Mouse (Mus musculus): ENCODE data around the gene Clasp1. TPM values are rescaled to one million over a fixed set of nuclear protein-coding genes. Genes with fewer than 3 reads are reported as not detected.

The Clasp1 gene
- polyA plus RNA-seq, 1 experiment from 2014 or later, result 98.6 TPM

- Histone ChIP-seq H3K9ac (ENCODE audit: low read length) (no peak overlapping the region), H3K4me2 (ENCODE audit: low read depth) (no peak overlapping the region), H3K36me3 (ENCODE audit: control insufficient read depth, insufficient read depth, low read length) (peaks cover 19% of the 10 kb centered on the region), H3K4me1 (ENCODE audit: control insufficient read depth, insufficient read depth, low read length) (no peaks in the 10 kb centered on the region), H3K9me3 (ENCODE audit: control insufficient read depth, low read length) (no peaks in the 10 kb centered on the region), H3K27ac (ENCODE audit: low read depth, low read length) (no peak overlapping the region), H3K4me3 (ENCODE audit: low read depth, low read length) (no peak overlapping the region), H3K27me3 (ENCODE audit: control insufficient read depth, insufficient read depth, low read length) (no peaks in the 10 kb centered on the region)
- WGBS, result 94% methylated on average over 7 of the region's 7 CpGs
- no peak for DNase-seq (ENCODE audit: low spot score)
- no peak for ATAC-seq (ENCODE audit: insufficient read depth, low FRiP score, low TSS enrichment)
Observed at GRCm38 (mm10) chr1:118542880-118543279, 154.0 kb downstream of the Clasp1 start.

- no peak overlapping the region for H3K27ac ChIP-seq (ENCODE audit: low read depth, low read length)
- no peak overlapping the region for H3K4me2 ChIP-seq (ENCODE audit: low read depth)
- no peak overlapping the region for H3K4me3 ChIP-seq (ENCODE audit: low read depth, low read length)
- no peak for DNase-seq (ENCODE audit: low spot score)
- no peaks in the 10 kb centered on the region for H3K4me1 ChIP-seq (ENCODE audit: control insufficient read depth, insufficient read depth, low read length)
- WGBS, result 93% methylated on average over 5 of the region's 5 CpGs
- no peaks in the 10 kb centered on the region for H3K27me3 ChIP-seq (ENCODE audit: control insufficient read depth, insufficient read depth, low read length)
- H3K9ac ChIP-seq (ENCODE audit: low read length), result no peak overlapping the region
- ATAC-seq (ENCODE audit: insufficient read depth, low FRiP score, low TSS enrichment), result no peak
- no peaks in the 10 kb centered on the region for H3K9me3 ChIP-seq (ENCODE audit: control insufficient read depth, low read length)
- peaks cover 14% of the 10 kb centered on the region for H3K36me3 ChIP-seq (ENCODE audit: control insufficient read depth, insufficient read depth, low read length)
Observed at GRCm38 (mm10) chr1:118548769-118549168, 159.9 kb downstream of the Clasp1 start.

GRCm38 (mm10) chr1:118551152-118551551, 162.3 kb downstream of the Clasp1 start:
- Histone ChIP-seq H3K4me2 (ENCODE audit: low read depth) (no peak overlapping the region), H3K4me3 (ENCODE audit: low read depth, low read length) (no peak overlapping the region), H3K27me3 (ENCODE audit: control insufficient read depth, insufficient read depth, low read length) (no peaks in the 10 kb centered on the region), H3K36me3 (ENCODE audit: control insufficient read depth, insufficient read depth, low read length) (peaks cover 17% of the 10 kb centered on the region), H3K27ac (ENCODE audit: low read depth, low read length) (no peak overlapping the region), H3K9me3 (ENCODE audit: control insufficient read depth, low read length) (no peaks in the 10 kb centered on the region), H3K9ac (ENCODE audit: low read length) (no peak overlapping the region), H3K4me1 (ENCODE audit: control insufficient read depth, insufficient read depth, low read length) (no peaks in the 10 kb centered on the region)
- WGBS, result 92% methylated on average over 5 of the region's 5 CpGs
- ATAC-seq (ENCODE audit: insufficient read depth, low FRiP score, low TSS enrichment) (no peak), DNase-seq (ENCODE audit: low spot score) (no peak)

GRCm38 (mm10) chr1:118552071-118552470, 163.2 kb downstream of the Clasp1 start:
- Histone ChIP-seq H3K9me3 (ENCODE audit: control insufficient read depth, low read length) (no peaks in the 10 kb centered on the region), H3K36me3 (ENCODE audit: control insufficient read depth, insufficient read depth, low read length) (peaks cover 15% of the 10 kb centered on the region), H3K9ac (ENCODE audit: low read length) (no peak overlapping the region), H3K4me2 (ENCODE audit: low read depth) (no peak overlapping the region), H3K4me3 (ENCODE audit: low read depth, low read length) (no peak overlapping the region), H3K27me3 (ENCODE audit: control insufficient read depth, insufficient read depth, low read length) (no peaks in the 10 kb centered on the region), H3K4me1 (ENCODE audit: control insufficient read depth, insufficient read depth, low read length) (no peaks in the 10 kb centered on the region), H3K27ac (ENCODE audit: low read depth, low read length) (no peak overlapping the region)
- 87% methylated on average over 4 of the region's 4 CpGs for whole genome bisulfite sequencing
- ATAC-seq (ENCODE audit: insufficient read depth, low FRiP score, low TSS enrichment) (no peak), DNase-seq (ENCODE audit: low spot score) (no peak)

GRCm38 (mm10) chr1:118553045-118553444, 164.2 kb downstream of the Clasp1 start:
- Histone ChIP-seq H3K9me3 (ENCODE audit: control insufficient read depth, low read length) (no peaks in the 10 kb centered on the region), H3K27ac (ENCODE audit: low read depth, low read length) (no peak overlapping the region), H3K4me1 (ENCODE audit: control insufficient read depth, insufficient read depth, low read length) (no peaks in the 10 kb centered on the region), H3K4me3 (ENCODE audit: low read depth, low read length) (no peak overlapping the region), H3K4me2 (ENCODE audit: low read depth) (no peak overlapping the region), H3K9ac (ENCODE audit: low read length) (no peak overlapping the region), H3K27me3 (ENCODE audit: control insufficient read depth, insufficient read depth, low read length) (no peaks in the 10 kb centered on the region), H3K36me3 (ENCODE audit: control insufficient read depth, insufficient read depth, low read length) (peaks cover 14% of the 10 kb centered on the region)
- ATAC-seq (ENCODE audit: insufficient read depth, low FRiP score, low TSS enrichment), result no peak
- no peak for DNase-seq (ENCODE audit: low spot score)
- WGBS, result 88% methylated on average over 2 of the region's 2 CpGs

- peaks cover 13% of the 10 kb centered on the region for H3K36me3 ChIP-seq (ENCODE audit: control insufficient read depth, insufficient read depth, low read length)
- H3K4me1 ChIP-seq (ENCODE audit: control insufficient read depth, insufficient read depth, low read length), result no peaks in the 10 kb centered on the region
- ATAC-seq (ENCODE audit: insufficient read depth, low FRiP score, low TSS enrichment) (no peak), DNase-seq (ENCODE audit: low spot score) (no peak)
- H3K9ac ChIP-seq (ENCODE audit: low read length), result no peak overlapping the region
- no peaks in the 10 kb centered on the region for H3K27me3 ChIP-seq (ENCODE audit: control insufficient read depth, insufficient read depth, low read length)
- 92% methylated on average over 3 of the region's 3 CpGs for WGBS
- no peak overlapping the region for H3K27ac ChIP-seq (ENCODE audit: low read depth, low read length)
- no peak overlapping the region for H3K4me3 ChIP-seq (ENCODE audit: low read depth, low read length)
- H3K9me3 ChIP-seq (ENCODE audit: control insufficient read depth, low read length), result no peaks in the 10 kb centered on the region
- no peak overlapping the region for H3K4me2 ChIP-seq (ENCODE audit: low read depth)
Observed at GRCm38 (mm10) chr1:118553451-118553850, 164.6 kb downstream of the Clasp1 start.

GRCm38 (mm10) chr1:118554961-118555360, 166.1 kb downstream of the Clasp1 start:
- H3K36me3 ChIP-seq (ENCODE audit: control insufficient read depth, insufficient read depth, low read length), result peaks cover 11% of the 10 kb centered on the region; the same call in 1 of the 2 replicates
- no peaks in the 10 kb centered on the region for H3K27me3 ChIP-seq (ENCODE audit: control insufficient read depth, insufficient read depth, low read length)
- no peaks in the 10 kb centered on the region for H3K9me3 ChIP-seq (ENCODE audit: control insufficient read depth, low read length)
- H3K4me1 ChIP-seq (ENCODE audit: control insufficient read depth, insufficient read depth, low read length), result no peaks in the 10 kb centered on the region
- no peak overlapping the region for H3K9ac ChIP-seq (ENCODE audit: low read length)
- no peak overlapping the region for H3K4me2 ChIP-seq (ENCODE audit: low read depth)
- no peak for ATAC-seq (ENCODE audit: insufficient read depth, low FRiP score, low TSS enrichment)
- WGBS, result 90% methylated on average over 5 of the region's 5 CpGs
- no peak overlapping the region for H3K27ac ChIP-seq (ENCODE audit: low read depth, low read length)
- DNase-seq (ENCODE audit: low spot score), result no peak
- no peak overlapping the region for H3K4me3 ChIP-seq (ENCODE audit: low read depth, low read length)

- no peak for DNase-seq (ENCODE audit: low spot score)
- no peak overlapping the region for H3K4me3 ChIP-seq (ENCODE audit: low read depth, low read length)
- WGBS, result 95% methylated on average over 2 of the region's 2 CpGs
- ATAC-seq (ENCODE audit: insufficient read depth, low FRiP score, low TSS enrichment), result no peak
- H3K9me3 ChIP-seq (ENCODE audit: control insufficient read depth, low read length), result no peaks in the 10 kb centered on the region
- peaks cover 12% of the 10 kb centered on the region for H3K36me3 ChIP-seq (ENCODE audit: control insufficient read depth, insufficient read depth, low read length)
- no peaks in the 10 kb centered on the region for H3K27me3 ChIP-seq (ENCODE audit: control insufficient read depth, insufficient read depth, low read length)
- no peaks in the 10 kb centered on the region for H3K4me1 ChIP-seq (ENCODE audit: control insufficient read depth, insufficient read depth, low read length)
- H3K27ac ChIP-seq (ENCODE audit: low read depth, low read length), result no peak overlapping the region
- H3K4me2 ChIP-seq (ENCODE audit: low read depth), result no peak overlapping the region
- no peak overlapping the region for H3K9ac ChIP-seq (ENCODE audit: low read length)
Observed at GRCm38 (mm10) chr1:118559716-118560115, 170.9 kb downstream of the Clasp1 start.

GRCm38 (mm10) chr1:118564561-118564960, 175.7 kb downstream of the Clasp1 start:
- no peaks in the 10 kb centered on the region for H3K27me3 ChIP-seq (ENCODE audit: control insufficient read depth, insufficient read depth, low read length)
- H3K36me3 ChIP-seq (ENCODE audit: control insufficient read depth, insufficient read depth, low read length), result peaks cover 14% of the 10 kb centered on the region
- H3K4me2 ChIP-seq (ENCODE audit: low read depth), result no peak overlapping the region
- H3K9me3 ChIP-seq (ENCODE audit: control insufficient read depth, low read length), result no peaks in the 10 kb centered on the region
- no peak overlapping the region for H3K4me3 ChIP-seq (ENCODE audit: low read depth, low read length)
- no peak overlapping the region for H3K27ac ChIP-seq (ENCODE audit: low read depth, low read length)
- H3K4me1 ChIP-seq (ENCODE audit: control insufficient read depth, insufficient read depth, low read length), result no peaks in the 10 kb centered on the region
- H3K9ac ChIP-seq (ENCODE audit: low read length), result no peak overlapping the region
- ATAC-seq (ENCODE audit: insufficient read depth, low FRiP score, low TSS enrichment) (no peak), DNase-seq (ENCODE audit: low spot score) (no peak)

All from neural tube, embryonic 11.5 days (tissue).